Mouse (Mus musculus) left cerebral cortex, postnatal 4 days (tissue): ENCODE measurements around the gene Wdr93. TPM values are rescaled to one million over a fixed set of nuclear protein-coding genes. Genes with fewer than 3 reads are reported as not detected.
"Not testable (repeated sequence)": the region's sequence is repeated elsewhere in the genome, so short reads cannot be mapped to it uniquely, and the experiment has no call there.

ENCODE experiments used
- DNase-seq: peaks from one replicate; pipeline ENCODE4 v3.0.0-alpha.2; 2022
- intact Hi-C: fragments of 180-260 bp; cut with DNase I; formaldehyde crosslinking; loops from one replicate; pipeline ENCODE4 v1.15.1; 2025
- total RNA-seq, 2 experiments: library from RNA; stranded (reverse); gene quantifications; 2 replicates each; pipeline ENCODE4 v1.2.3; 2021

Gene Wdr93
- total RNA-seq, 2 experiments from 2014 or later, result 0.30 TPM; not detected in 1

DNA sequence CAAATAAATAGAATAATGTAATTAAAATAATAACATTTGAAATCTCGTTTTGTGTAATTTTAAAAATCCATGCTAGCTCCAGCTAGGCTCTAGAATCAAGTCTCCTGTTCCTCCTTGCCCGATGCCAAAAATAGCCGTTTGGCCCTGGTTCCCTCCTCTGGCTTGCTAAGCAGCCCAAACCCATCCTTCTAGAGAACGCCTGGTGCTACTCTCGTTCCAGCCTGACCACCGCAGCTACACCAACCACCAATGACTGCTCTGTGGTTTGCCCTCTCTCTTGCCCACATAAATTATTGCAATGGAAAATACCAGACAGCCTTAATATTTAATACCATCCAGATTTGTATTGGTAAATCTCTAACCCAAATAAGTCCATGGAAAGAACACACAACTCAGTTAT, 4.7 kb downstream of the Wdr93 start:
- no peak for DNase-seq
- intact Hi-C loops, result no loop called here

- intact Hi-C loops, result no loop called here
- DNase-seq, result no peak
Measured at GRCm38 (mm10) chr7:79749511-79749910, 6.5 kb downstream of the Wdr93 start.

- DNase-seq, result no peak
- intact Hi-C loops, result no loop called here
Measured at GRCm38 (mm10) chr7:79756334-79756733, 13.4 kb downstream of the Wdr93 start.

DNA sequence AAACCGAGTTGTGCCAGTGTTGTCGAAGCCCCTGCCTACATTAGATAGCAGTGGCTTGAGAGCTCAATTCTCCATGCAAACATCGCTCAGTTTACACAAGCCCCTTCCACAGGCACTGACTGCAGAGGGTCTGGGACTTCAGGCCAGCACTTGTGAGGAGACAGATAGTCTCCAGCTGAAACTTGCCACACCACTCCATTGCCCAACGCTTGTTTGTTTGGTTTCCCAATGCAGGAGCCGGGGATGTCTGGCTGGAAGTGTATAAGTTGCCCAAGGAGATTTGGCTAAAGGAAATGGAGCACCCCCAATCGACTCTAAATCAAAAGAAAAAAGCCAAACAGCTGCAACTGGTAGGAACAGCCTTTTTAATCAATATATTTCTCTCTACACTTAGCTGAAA, 15.2 kb downstream of the Wdr93 start:
- DNase-seq, result no peak
- intact Hi-C loops, result no loop called here

- DNase-seq, result no peak
- intact Hi-C loops, result no loop called here
Measured at GRCm38 (mm10) chr7:79759766-79760165, 16.8 kb downstream of the Wdr93 start.

DNA sequence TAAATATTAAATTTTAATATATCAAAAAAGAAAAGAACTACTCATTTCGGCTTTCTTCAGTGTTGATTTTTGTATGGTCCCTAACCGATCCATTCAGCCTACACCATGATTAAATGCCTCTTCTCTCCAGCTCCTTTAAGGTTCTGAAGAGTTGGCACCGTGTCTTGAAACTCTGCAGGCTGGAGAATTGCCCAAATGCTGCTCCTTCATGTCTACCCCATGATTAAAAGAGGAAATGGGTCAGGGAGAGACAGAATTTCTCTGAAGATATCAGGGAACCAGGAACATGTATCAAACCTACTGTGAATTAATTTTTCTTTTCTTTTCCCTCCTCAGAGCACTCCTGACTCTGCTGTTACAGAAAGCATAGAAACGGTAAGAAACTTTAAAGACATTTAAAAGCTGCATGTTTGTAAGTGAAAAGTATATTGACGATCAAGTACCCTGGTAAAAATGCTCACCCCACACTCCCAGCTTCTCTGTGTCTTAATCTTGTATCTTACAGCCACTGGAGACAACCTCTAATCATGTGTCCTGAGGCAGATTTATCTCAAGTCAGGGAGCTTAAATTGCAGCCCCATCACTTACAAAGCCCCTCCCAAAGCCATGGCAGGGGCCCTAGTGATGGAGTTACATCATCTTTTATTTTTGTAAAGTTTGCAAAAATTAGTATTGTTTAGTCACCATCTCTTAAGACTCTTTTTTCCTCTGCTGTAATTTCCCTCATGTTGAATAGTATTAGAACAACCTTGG, 18.3 kb downstream of the Wdr93 start:
- intact Hi-C loops, result no loop called here
- no peak for DNase-seq

DNA sequence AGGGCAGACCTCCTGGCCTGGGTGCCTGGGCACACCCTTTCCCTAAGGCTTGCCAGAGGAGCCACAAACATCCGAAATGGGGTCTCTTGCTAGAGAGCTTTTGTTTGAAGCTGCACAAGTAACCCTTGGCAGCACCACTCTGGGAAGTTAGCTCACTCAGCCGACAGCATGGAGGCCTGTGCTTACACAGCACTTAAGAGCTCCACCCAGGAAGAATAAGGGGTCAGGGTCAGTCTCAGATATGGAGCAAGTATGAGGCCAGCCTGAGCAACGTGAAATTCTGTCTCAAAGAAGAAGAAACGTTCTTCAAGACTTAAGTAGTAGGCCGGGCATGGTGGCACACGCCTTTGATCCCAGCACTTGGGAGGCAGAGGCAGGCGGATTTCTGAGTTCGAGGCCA, 19.1 kb downstream of the Wdr93 start:
- no peak for DNase-seq
- intact Hi-C loops, result no loop called here

DNA sequence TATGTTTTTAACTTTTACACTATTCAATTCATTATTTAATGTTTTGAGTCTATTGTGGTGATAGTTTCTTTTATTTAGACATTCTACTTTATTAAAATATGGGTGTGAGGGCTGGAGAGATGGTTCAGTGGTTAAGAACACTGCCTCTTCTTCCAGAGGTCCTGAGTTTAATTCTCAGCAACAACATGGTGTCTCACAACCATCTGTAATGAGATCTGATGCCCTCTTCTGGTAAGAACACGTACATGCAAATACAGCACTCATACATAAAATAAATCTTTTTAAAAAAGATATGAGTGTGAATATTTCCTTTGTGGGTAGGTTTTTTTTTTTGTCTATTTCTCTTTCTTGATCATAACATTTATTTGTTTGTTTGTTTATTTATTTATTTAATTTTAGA, 23.0 kb downstream of the Wdr93 start:
- no peak for DNase-seq
- intact Hi-C loops, result no loop called here

GRCm38 (mm10) chr7:79769664-79770063, 26.7 kb downstream of the Wdr93 start:
- intact Hi-C loops, result no loop called here
- no peak for DNase-seq

GRCm38 (mm10) chr7:79771561-79772512, 28.9 kb downstream of the Wdr93 start:
- intact Hi-C loops, result no loop called here
- DNase-seq, result no peak

- intact Hi-C loops, result no loop called here
- DNase-seq, result peak; percentile 72
Measured at GRCm38 (mm10) chr7:79780647-79781626, 38.0 kb downstream of the Wdr93 start.

DNA sequence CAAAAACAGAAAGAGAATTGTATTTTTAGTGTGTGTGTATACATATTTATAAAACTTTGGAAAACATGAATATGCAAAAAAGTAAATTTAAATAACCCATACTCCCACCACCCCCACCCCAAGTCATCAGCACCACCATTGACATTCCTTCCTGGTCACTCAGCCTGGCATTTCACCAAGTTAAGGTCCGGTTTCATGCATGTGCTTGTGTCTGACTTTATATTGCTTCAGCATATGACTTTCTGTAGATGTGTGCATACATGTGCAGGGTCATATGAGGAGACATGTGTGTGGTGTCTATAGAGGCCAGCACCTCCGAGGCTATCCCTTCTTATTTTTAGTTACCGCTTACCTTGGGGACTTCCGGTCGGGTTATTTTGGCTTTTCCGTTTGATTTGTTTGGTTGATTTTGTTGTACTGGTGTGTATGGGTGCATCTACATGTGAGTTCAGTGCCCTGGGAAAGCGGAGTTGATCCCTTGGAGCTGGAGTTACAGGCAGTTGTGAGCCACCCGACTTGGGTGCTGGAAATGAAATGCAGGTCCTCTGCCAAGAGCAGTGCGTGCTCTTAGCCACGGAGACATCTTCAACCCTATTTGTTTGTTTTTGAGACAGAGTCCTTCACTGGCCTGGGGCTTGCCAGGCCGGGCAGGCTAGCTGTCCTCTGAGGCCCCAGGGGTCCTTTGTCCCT, 39.0 kb downstream of the Wdr93 start:
- intact Hi-C loops, result loop anchor here (2.0 kb wide), 1 partner anchor 299 kb away; no protein-coding TSS in a partner anchor
- no peak for DNase-seq

DNA sequence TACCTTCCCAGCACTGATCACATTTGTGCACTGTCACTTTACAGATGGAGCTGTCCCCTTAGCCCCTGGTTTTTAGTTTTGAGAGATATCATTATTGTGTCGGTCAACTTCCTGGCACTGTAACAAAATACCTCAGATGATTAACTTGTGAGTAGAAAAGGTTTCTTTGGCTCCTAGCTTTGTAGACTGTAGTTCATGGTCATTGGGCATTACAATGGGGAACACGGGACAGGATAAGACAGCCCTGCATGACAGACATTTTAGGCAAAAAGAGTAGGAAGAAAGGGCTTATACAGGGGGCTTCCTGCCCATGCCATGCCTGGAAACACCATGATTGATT, 39.5 kb downstream of the Wdr93 start:
- DNase-seq, result no peak
- intact Hi-C loops, result loop anchor here (2.0 kb wide), 1 partner anchor 300 kb away; no protein-coding TSS in a partner anchor

DNA sequence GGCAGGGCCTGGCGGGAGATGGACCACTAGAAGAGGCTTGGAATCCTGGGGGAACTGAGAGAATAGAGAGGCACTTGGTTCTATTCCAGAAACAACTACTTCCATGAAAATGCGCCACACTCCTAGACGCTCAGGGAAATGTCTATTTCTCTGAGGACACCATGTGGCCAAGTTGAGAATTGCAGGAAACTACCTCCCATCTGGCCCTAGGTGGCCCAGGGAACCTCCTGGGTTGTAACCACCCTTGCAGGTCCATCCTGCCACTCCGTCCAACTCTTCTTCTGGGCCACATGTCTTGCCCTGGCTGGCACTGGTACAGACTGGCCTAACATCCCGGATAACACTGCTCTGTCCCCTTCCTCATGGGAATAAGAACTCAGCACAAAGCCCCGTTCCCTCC, 43.3 kb downstream of the Wdr93 start:
- intact Hi-C loops, result no loop called here
- DNase-seq, result peak; percentile 63

- DNase-seq, intact Hi-C loops: not testable (repeated sequence)
Measured at GRCm38 (mm10) chr7:79789812-79790211, 46.8 kb downstream of the Wdr93 start.

GRCm38 (mm10) chr7:79792635-79793421, 49.9 kb downstream of the Wdr93 start:
- intact Hi-C loops, result no loop called here
- peak; percentile 40 for DNase-seq

GRCm38 (mm10) chr7:79793688-79794087, 50.7 kb downstream of the Wdr93 start, which contains the start of gene Mesp1:
TSS of gene Mesp1 (minus strand) at chr7:79793788.
- DNase-seq, result no peak
- intact Hi-C loops, result no loop called here

DNA sequence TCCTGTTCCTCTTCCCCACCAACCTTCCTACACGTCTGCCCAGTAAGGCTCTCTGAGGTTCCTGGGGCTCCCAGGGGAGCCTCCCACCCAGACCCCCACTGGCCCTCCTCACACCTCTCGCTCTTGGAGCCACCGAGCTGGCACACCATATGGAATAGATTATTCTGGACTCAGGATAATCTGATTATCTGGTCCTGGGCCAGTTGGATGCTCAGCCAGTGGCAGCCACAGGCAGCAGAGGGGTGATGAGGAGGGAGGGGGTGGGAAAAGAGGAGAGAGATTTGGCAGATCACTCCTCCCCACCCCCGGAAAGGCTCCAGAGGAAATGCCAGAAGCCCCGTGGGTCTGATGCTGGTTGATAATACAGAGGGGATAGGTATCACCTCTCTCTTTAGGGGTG, 55.6 kb downstream of the Wdr93 start:
- intact Hi-C loops, result loop anchor here (5.0 kb wide), 1 partner anchor 114 kb away; no protein-coding TSS in a partner anchor
- DNase-seq, result no peak

DNA sequence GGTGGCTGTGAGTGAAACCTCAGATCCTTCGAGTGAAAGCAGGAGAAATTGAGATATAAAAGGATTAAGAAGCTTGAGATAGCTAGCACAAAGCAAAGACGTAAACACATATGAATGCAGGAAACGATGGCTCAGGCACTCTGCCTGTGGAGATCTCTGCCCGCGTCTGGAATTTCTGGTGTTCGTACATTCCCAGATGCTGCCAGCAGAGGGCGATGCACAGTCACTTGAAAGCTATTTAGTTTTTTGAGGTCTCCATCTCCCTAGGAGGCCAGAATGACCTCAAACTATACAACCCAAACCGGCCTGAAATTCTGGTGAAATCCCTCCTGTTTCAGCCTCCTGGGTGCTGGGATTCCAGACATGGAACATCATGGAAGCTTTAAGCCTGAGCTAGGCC, 56.1 kb downstream of the Wdr93 start:
- peak; percentile 75 for DNase-seq
- intact Hi-C loops, result loop anchor here (5.0 kb wide), 1 partner anchor 113 kb away; no protein-coding TSS in a partner anchor
